Mouse (Mus musculus) cortical plate, adult 2 months (tissue): Measurements from ENCODE around the gene Dclk1.

Source experiments
- CTCF ChIP-seq: fragments of 200-500 bp; IDR thresholded peaks from 2 replicates; pipeline ENCODE4 v1.5.1; 2011; ENCODE audit warnings: mild to moderate bottlenecking, control low read depth, low read length; ENCODE audit not compliant: insufficient read depth; ENCODE audit errors: extremely low read depth
- POLR2A ChIP-seq: fragments of 200-500 bp; IDR thresholded peaks from 2 replicates; pipeline ENCODE4 v1.6.1; 2011; ENCODE audit warnings: mild to moderate bottlenecking, low read length, control low read depth; ENCODE audit not compliant: insufficient read depth; ENCODE audit errors: extremely low read depth

DNA sequence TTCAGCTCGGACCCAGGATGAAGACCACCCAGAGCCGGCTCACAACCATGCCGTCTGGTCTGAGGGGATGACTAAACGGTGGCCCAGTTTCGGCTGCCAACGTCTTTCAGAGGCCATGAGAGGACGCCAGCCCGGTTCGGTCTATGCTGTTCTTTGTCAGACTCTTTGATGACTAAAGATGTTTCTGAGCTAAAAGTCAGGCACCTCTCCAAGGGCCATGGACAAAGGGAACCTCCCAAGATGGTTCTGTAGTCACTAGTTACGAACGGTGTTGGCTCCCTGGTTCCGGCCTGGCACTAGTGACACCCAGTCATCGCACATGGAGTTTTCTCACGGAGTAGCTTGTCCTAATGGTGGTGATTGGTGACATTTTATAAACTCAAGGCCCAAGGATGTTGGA, 110.4 kb downstream of the Dclk1 start:
- no peak for TF ChIP-seq POLR2A
- TF ChIP-seq CTCF = no peak
